Mouse (Mus musculus): ENCODE results near the gene Itih4. TPM values are rescaled to one million over a fixed set of nuclear protein-coding genes. Genes with fewer than 3 reads are reported as not detected.

The Itih4 gene
- polyA plus RNA-seq, 1 experiment: 1.3 TPM

DNA sequence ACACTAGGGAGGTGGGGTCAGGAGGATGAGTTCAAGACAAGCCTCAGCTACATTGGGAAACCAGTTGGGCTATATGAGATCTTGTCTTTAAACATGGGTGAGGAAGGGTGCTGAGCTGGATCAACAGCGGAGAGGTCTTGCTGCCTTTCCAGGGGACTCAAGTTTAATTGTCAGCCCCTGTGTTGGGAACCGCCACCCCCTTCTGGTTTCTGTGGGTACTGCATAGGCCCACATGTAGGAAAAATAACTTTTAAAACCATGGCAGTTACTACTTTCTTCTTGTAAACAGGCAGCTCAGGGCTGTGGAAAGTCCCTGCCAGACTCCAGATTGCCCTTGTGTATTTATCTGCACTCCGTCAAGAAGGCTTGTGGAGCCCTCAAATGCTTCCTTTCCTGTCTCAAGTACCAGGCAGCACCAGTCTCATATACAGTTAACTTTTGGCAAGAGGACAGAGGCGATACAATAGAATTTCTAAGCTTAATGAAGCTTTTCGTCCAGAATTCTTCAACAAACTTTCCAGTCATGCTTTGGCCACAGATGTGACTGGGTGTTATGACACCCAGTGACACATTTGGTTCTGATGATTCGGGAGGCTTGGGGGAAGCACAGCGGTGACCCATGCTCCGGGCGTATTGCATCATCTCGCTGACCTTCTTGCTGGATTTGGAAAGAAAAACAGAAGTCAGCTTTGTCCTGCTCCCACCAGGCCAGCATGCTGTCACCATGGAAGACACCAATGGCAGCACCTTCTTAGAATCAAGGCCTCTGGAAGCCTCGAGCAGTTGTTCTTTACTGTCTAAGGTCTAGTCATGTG is 57.8 kb downstream of the Itih4 start:
- Histone ChIP-seq H3K27ac (replicated peaks; ENCODE audit: low read depth, low read length) (peak overlapping the region; percentile 74), H3K4me1 (ENCODE audit: control insufficient read depth, insufficient read depth, insufficient read length, low read length) (no peaks in the 10 kb centered on the region), H3K4me3 (ENCODE audit: insufficient read depth, low read depth, low read length) (no peak overlapping the region)

DNA sequence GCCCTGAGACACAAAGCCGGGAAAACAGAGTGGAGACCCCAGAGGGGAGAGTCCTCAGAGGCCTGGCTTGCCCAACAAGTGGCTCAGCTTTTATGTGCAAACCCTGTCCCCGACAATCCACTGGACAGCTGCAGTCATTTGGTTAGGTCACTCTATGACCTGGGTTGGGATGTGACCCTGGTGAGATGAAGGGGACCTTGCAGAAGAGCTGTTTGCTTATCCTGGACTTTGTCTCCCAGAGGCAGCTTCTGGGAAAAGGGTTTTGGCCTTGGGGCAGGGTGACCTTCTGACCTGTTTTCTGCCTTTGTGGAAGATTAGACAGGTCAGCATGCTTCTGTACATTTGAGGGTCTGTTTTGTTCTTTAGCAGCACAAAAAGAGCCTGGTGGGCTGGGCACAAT is 58.5 kb downstream of the Itih4 start:
- Histone ChIP-seq H3K4me3 (ENCODE audit: insufficient read depth, low read depth, low read length) (no peak overlapping the region), H3K27ac (replicated peaks; ENCODE audit: low read depth, low read length) (peak overlapping the region; percentile 74)

DNA sequence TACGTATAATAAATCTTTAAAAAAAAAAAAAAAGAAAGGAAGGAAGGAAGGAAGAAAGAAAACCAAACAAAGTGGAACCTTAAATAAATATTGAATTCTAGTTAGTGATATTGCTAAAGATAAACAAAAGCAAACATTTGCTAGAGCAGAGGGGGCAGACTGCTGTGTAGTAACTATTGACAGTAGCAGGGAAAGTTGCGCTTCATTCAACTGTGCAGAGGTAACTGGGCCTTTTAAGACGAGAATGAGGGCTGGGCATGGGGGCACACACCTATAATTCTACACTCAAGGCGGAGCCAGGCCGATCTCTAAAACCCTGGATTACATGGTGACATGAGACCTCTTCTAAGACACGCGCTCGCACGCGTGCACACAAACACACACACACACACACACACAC is 63.7 kb downstream of the Itih4 start:
- Histone ChIP-seq H3K4me3 (ENCODE audit: insufficient read depth, low read depth, low read length) (no peak overlapping the region), H3K27ac (replicated peaks; ENCODE audit: low read depth, low read length) (no peak overlapping the region), H3K4me1 (ENCODE audit: control insufficient read depth, insufficient read depth, insufficient read length, low read length) (peaks cover 6% of the 10 kb centered on the region; the same call in 1 of the 2 replicates)

More for the DNA sequence above, 58.5 kb downstream of the Itih4 start:
- no peaks in the 10 kb centered on the region for H3K4me1 ChIP-seq (ENCODE audit: control insufficient read depth, insufficient read depth, insufficient read length, low read length)

DNA sequence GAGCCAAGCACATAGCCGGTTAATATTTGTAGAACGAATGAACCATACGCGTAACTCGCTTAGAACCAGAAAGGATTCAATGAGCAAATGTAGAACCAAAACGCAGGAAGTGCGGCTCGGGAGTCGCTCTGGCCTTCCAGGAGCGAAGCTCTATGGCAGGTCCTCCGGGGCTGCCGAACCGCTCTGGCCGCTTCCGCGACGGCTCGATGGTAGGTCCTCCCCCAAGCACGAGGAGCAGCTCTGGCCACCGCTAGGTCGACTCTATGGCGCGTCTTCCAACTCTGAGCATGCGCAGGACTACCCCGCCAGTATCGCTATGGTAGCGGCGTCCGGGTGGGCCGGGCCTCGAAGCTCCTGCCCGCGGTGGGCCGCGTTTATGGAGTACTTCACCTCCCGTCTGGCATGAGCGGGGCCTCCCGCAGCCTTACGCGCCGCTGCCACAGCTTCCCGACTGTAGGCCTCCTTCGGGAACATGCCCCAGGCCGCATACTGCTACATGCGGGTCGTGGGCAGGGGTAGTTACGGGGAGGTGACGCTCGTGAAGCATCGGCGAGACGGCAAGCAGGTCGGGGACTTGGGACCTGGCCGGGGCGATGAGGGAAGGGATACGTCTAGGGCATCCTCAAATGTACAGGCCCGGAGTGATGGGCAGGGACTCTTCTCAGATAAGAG is 65.0 kb downstream of the Itih4 start, which contains the start of gene Nek4:
TSS of gene Nek4 (plus strand) at position 224 of the 672 bp plus-strand sequence.
- Histone ChIP-seq H3K4me1 (ENCODE audit: control insufficient read depth, insufficient read depth, insufficient read length, low read length) (peaks cover 6% of the 10 kb centered on the region; the same call in 1 of the 2 replicates), H3K4me3 (ENCODE audit: insufficient read depth, low read depth, low read length) (peak within 1 kb of the TSS; percentile 97), H3K27ac (replicated peaks; ENCODE audit: low read depth, low read length) (peak within 1 kb of the TSS; percentile 68)

Other genes starting within 250 kb of the Itih4 start
- 12.6 and 15.1 TPM in 2 replicates for gene Rft1, start 232.1 kb upstream of the Itih4 start, polyA plus RNA-seq (2012; ENCODE audit: insufficient read depth, insufficient read length, missing spikeins)
- gene Sfmbt1, start 171.6 kb upstream of the Itih4 start, polyA plus RNA-seq (2012; ENCODE audit: insufficient read depth, insufficient read length, missing spikeins): 8.2 and 8.3 TPM in 2 replicates
- 37.1 and 40.5 TPM in 2 replicates for gene Tmem110, start 60.9 kb upstream of the Itih4 start, polyA plus RNA-seq (2012; ENCODE audit: insufficient read depth, insufficient read length, missing spikeins)
- gene Mustn1, start 7.3 kb upstream of the Itih4 start, polyA plus RNA-seq (2012; ENCODE audit: insufficient read depth, insufficient read length, missing spikeins): 6.8 and 12.9 TPM in 2 replicates
- 0.55 TPM in 1 of 2 replicates, not detected in the other for gene Itih3, start 37.3 kb downstream of the Itih4 start, polyA plus RNA-seq (2012; ENCODE audit: insufficient read depth, insufficient read length, missing spikeins)
- 0.55 TPM in 1 of 2 replicates, not detected in the other for gene Itih1, start 56.8 kb downstream of the Itih4 start, polyA plus RNA-seq (2012; ENCODE audit: insufficient read depth, insufficient read length, missing spikeins)
- gene Nek4, start 64.9 kb downstream of the Itih4 start, polyA plus RNA-seq (2012; ENCODE audit: insufficient read depth, insufficient read length, missing spikeins): 4.9 and 5.0 TPM in 2 replicates
- gene Glt8d1, start 114.9 kb downstream of the Itih4 start, polyA plus RNA-seq (2012; ENCODE audit: insufficient read depth, insufficient read length, missing spikeins): 12.4 and 13.8 TPM in 2 replicates
- gene Spcs1, start 115.2 kb downstream of the Itih4 start, polyA plus RNA-seq (2012; ENCODE audit: insufficient read depth, insufficient read length, missing spikeins): 153 and 202 TPM in 2 replicates
- 12.9 and 19.0 TPM in 2 replicates for gene Pbrm1, start 132.7 kb downstream of the Itih4 start, polyA plus RNA-seq (2012; ENCODE audit: insufficient read depth, insufficient read length, missing spikeins)
- 25.5 and 43.9 TPM in 2 replicates for gene Gnl3, start 132.7 kb downstream of the Itih4 start, polyA plus RNA-seq (2012; ENCODE audit: insufficient read depth, insufficient read length, missing spikeins)
- gene Smim4, start 242.5 kb downstream of the Itih4 start, polyA plus RNA-seq (2012; ENCODE audit: insufficient read depth, insufficient read length, missing spikeins): 119 and 175 TPM in 2 replicates
- 2.5 and 4.0 TPM in 2 replicates for gene Nt5dc2, start 244.6 kb downstream of the Itih4 start, polyA plus RNA-seq (2012; ENCODE audit: insufficient read depth, insufficient read length, missing spikeins)